Mouse (Mus musculus): ENCODE measurements around the gene Psmd2. TPM values are rescaled to one million over a fixed set of nuclear protein-coding genes. Genes with fewer than 3 reads are reported as not detected.

Psmd2 gene
- polyA plus RNA-seq (2011; ENCODE audit: insufficient read depth, insufficient read length, low replicate concordance, missing spikeins), result 194 and 227 TPM in 2 replicates

DNA sequence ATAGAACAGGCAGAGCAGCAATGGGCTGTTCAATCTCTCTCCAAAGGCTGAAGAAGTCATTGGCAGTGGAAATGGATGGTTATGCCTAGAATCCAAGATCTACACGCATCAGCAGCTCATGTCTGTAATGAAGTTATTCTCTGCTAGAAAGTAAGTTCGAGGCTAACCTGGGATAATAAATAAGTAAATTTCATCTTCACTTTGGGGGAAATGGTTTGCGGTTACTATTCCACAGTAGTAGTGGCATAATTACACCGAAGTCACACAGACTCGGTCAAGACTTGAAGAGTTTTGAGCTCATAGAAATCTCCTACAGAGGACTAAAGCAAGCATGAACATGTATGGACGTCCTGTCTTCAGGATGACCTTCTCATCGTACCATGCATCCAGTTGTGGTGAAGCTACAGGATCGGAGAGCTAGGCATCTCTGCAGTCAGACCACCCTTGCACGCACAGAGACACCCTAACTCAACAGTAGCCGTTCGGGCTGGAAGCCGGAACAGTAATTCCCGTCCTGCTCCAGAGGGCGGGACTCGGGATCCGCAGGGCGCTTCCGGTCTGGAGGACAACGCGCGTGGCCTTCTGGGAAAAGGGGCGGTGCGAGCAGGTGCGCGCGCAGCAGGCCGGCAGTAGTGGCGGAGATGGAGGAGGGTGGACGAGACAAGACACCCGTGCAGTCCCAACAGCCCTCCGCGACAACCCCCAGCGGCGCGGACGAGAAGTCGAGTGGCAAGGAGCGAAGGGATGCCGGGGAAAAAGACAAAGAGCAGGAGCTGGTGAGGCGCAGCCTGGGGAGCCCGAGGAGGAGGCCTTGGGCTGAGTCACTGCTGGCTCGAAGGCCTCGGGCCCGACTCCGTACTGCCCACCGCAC, at the start of gene Psmd2:
Gene Psmd2, plus strand, starts transcription at position 577 of the 871 bp plus-strand sequence.
- H3K27ac ChIP-seq (ENCODE audit: control insufficient read depth, insufficient read depth, low read depth, low read length, poor library complexity), result peak within 1 kb of the TSS; percentile 2; the same call in 1 of the 2 replicates
- H3K4me3 ChIP-seq (replicated peaks; ENCODE audit: control insufficient read depth, low read depth, low read length), result peak within 1 kb of the TSS; percentile 79
- under 1% methylated on average over 46 of the region's 46 CpGs for WGBS
- TF ChIP-seq POLR2A (IDR thresholded peaks at IDR 0.05; ENCODE audit: borderline replicate concordance, control insufficient read depth, low read depth, low read length) (peak; percentile 90; the same call in 1 of the 2 replicates), CTCF (IDR thresholded peaks at IDR 0.05; ENCODE audit: control insufficient read depth, insufficient read depth, low read length) (no peak)
- no peaks in the 10 kb centered on the region; the same call in 1 of the 2 replicates for H3K4me1 ChIP-seq (ENCODE audit: control insufficient read depth, insufficient read depth, low read length)

DNA sequence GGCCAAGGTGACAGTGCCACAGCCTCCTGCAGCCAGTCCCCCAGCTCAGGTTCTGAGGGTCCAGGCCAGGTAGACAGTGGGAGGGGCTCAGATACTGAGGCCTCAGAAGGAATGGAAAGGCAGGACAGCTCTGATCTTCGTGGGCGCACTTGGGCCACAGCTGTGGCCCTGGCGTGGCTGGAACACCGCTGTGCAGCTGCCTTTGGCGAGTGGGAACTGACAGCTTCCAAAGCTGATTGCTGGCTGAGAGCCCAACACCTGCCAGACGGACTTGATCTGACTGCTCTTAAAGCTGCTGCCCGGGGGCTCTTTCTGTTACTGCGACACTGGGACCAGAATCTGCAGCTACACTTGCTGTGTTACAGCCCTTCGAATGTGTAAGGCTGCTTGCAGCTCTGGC, 46.7 kb upstream of the Psmd2 start:
- Histone ChIP-seq H3K4me3 (replicated peaks; ENCODE audit: control insufficient read depth, low read depth, low read length) (no peak overlapping the region), H3K27ac (ENCODE audit: control insufficient read depth, insufficient read depth, low read depth, low read length, poor library complexity) (no peak overlapping the region), H3K4me1 (ENCODE audit: control insufficient read depth, insufficient read depth, low read length) (no peaks in the 10 kb centered on the region)
- 77% methylated on average over 9 of the region's 9 CpGs for WGBS
- TF ChIP-seq POLR2A (IDR thresholded peaks at IDR 0.05; ENCODE audit: borderline replicate concordance, control insufficient read depth, low read depth, low read length), result no peak
- no peak for TF ChIP-seq CTCF (IDR thresholded peaks at IDR 0.05; ENCODE audit: control insufficient read depth, insufficient read depth, low read length)

DNA sequence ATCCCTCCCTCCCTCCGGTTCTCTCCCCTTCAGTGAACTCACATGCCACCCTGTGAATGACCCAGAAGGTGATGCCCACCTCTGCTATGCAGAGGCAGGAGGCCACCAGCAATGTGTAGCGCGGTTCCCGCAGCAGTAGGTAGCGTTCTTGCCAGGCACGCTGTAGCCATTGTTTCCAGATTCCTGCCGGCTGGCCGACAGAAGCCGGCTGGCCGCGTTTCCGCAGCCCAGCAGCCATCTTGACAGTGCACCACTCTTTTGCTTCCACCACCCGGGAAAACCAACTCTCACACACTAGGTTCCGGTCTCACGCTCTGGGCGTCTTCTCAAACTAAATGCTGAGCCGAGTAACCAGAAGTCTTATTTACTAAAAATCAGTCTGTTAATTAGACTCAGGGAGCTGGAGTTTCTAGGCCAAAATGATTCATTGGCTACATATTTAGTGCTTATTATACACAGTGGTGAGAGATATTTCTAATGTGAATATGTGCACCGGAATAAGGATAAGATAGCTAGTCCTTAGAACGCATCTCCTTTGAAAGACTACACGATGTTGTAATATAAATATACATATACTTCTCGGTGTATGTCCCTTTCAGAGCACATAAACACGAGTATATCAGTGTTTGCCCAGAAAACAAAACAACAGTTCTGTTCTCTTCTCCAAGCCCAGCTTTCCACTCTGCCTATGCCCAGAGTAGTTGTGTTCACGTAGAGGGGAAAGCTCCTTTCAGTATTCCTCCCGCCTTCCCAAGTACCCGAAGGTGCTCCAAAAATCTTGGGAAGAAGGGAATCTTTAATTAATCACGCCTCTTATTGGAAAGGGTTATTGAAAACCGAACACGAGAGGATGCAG, 40.7 kb upstream of the Psmd2 start:
- TF ChIP-seq CTCF (IDR thresholded peaks at IDR 0.05; ENCODE audit: control insufficient read depth, insufficient read depth, low read length) (peak; percentile 21; the same call in 1 of the 2 replicates), POLR2A (IDR thresholded peaks at IDR 0.05; ENCODE audit: borderline replicate concordance, control insufficient read depth, low read depth, low read length) (peak; percentile 96)
- Histone ChIP-seq H3K27ac (ENCODE audit: control insufficient read depth, insufficient read depth, low read depth, low read length, poor library complexity) (no peak overlapping the region), H3K4me1 (ENCODE audit: control insufficient read depth, insufficient read depth, low read length) (no peaks in the 10 kb centered on the region), H3K4me3 (replicated peaks; ENCODE audit: control insufficient read depth, low read depth, low read length) (peak overlapping the region; percentile 100)
- under 1% methylated on average over 28 of the region's 28 CpGs for WGBS

DNA sequence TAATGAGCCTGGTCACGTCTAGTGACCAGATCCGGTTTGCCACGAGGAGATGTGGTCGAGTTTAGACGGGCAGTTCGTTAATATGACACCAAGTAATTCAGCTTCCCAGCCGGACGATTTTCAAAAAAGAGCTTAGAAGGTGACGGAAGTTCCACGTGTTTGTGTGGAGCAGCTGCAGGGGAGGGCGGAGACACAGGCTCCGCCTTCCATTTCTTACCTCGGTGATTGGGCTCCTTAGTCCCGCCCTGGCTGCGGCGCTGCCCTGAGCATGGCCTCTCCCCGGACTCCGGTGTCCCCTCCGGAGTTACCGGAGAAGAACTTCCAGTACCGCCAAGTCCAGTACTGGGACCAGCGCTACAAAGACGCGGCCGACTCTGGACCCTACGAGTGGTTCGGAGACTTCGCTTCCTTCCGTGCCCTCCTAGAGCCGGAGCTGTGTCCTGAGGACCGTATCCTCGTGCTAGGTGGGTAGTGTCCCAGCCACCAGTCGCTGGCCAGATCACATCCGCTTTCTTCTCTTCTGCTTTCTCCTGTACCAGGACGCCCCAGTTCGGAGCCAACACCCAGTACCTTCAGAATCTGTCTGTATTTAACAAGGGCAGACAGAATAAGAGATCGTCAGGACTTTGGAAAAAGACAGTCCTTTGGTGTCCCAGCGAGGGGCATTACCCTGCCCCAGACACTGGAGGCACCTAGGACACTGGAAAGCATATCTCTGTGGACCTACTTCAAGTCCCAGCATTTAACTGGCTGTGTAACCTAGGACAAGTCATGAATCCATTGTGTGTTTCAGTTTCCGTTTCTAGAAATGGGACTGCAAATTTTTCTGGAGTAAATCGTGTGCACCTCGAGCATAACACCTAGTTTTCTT, 39.9 kb upstream of the Psmd2 start, which contains the start of the genes Eef1akmt4, Gm49333 and Alg3:
Gene Eef1akmt4, plus strand, starts transcription at position 237 of the 871 bp plus-strand sequence.
Gene Gm49333, plus strand, starts transcription at position 254 of the 871 bp plus-strand sequence.
Gene Alg3, minus strand, starts transcription at position 379 of the 871 bp plus-strand sequence.
- peak within 1 kb of the TSS; percentile 100 for H3K4me3 ChIP-seq (replicated peaks; ENCODE audit: control insufficient read depth, low read depth, low read length)
- 1% methylated on average over 41 of the region's 41 CpGs for WGBS
- no peak within 1 kb of the TSS for H3K27ac ChIP-seq (ENCODE audit: control insufficient read depth, insufficient read depth, low read depth, low read length, poor library complexity)
- TF ChIP-seq CTCF (IDR thresholded peaks at IDR 0.05; ENCODE audit: control insufficient read depth, insufficient read depth, low read length) (no peak), POLR2A (IDR thresholded peaks at IDR 0.05; ENCODE audit: borderline replicate concordance, control insufficient read depth, low read depth, low read length) (peak; percentile 51; the same call in 1 of the 2 replicates)
- no peaks in the 10 kb centered on the region for H3K4me1 ChIP-seq (ENCODE audit: control insufficient read depth, insufficient read depth, low read length)

DNA sequence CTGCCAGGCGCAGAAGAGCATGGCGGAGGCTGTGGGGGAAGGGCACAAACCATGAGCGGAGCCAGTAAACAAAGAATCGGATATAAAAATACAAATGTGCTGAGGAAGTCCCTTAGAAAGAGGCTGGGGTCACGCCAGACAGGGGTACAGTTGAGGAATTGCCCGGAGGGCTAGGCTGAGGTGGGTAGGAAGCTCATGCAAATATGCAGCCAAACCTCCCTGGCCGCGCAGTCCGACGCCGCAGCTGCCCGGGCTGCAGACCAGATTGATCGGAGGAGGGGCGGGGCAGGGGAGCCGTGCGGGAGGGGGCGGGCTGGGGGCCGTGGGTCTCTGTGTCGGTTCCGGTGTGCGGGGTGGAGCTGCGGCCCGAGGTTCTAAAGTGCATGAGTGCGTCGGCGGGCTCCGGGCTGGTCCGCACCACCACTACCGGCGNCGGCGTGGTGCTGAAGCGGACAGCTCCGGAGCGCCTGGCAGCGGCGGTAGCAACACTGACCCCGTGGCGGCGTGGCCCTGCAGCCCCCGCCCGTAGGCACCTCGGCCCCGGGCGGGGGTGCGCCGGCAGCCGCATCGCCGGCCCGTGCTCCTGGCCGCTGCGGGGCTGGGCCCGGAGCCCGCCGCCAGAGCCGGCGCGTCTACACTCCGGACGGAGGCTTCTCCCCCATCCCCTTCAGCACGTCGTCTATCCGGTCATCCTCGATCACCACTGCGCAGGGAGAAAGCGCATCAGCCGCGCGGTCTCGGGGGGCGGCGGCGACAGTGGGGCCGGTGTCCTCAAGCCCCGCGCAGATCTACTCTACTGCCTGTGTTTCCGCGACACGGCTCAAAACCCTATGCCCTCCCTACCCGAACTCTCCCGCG, 31.7 kb upstream of the Psmd2 start:
- no peak overlapping the region for H3K4me3 ChIP-seq (replicated peaks; ENCODE audit: control insufficient read depth, low read depth, low read length)
- H3K4me1 ChIP-seq (ENCODE audit: control insufficient read depth, insufficient read depth, low read length), result no peaks in the 10 kb centered on the region; the same call in 1 of the 2 replicates
- TF ChIP-seq POLR2A (IDR thresholded peaks at IDR 0.05; ENCODE audit: borderline replicate concordance, control insufficient read depth, low read depth, low read length) (no peak), CTCF (IDR thresholded peaks at IDR 0.05; ENCODE audit: control insufficient read depth, insufficient read depth, low read length) (no peak)
- WGBS, result 6% methylated on average over 82 of the region's 83 CpGs
- no peak overlapping the region for H3K27ac ChIP-seq (ENCODE audit: control insufficient read depth, insufficient read depth, low read depth, low read length, poor library complexity)

DNA sequence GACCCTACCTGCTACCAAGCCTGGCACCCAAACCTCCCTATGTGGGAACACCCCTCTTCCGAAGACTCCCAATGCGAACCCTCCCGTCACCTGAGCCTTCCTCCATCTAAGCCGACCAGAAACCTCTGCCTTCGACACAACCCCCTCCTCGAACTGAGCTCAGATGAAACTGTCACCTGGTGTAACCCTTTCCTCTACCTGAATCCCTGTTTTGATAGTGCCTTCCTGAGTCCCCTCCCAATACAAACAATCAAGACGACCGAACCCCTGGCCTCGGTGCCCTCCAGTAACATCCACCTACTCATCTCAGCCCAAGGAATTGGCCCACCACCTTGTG, 31.1 kb upstream of the Psmd2 start:
- WGBS, result 1% methylated on average over 9 of the region's 9 CpGs
- Histone ChIP-seq H3K4me3 (replicated peaks; ENCODE audit: control insufficient read depth, low read depth, low read length) (no peak overlapping the region), H3K4me1 (ENCODE audit: control insufficient read depth, insufficient read depth, low read length) (no peaks in the 10 kb centered on the region; the same call in 1 of the 2 replicates), H3K27ac (ENCODE audit: control insufficient read depth, insufficient read depth, low read depth, low read length, poor library complexity) (no peak overlapping the region)
- TF ChIP-seq POLR2A (IDR thresholded peaks at IDR 0.05; ENCODE audit: borderline replicate concordance, control insufficient read depth, low read depth, low read length) (no peak), CTCF (IDR thresholded peaks at IDR 0.05; ENCODE audit: control insufficient read depth, insufficient read depth, low read length) (no peak)
